Mouse (Mus musculus) cerebellum, adult 11-12 months (tissue): ENCODE measurements around the gene Cerk.
"Not testable (repeated sequence)": the region's sequence is repeated elsewhere in the genome, so short reads cannot be mapped to it uniquely, and the experiment has no call there.

ENCODE experiments used
- DNase-seq: peaks from one replicate; pipeline ENCODE4 v3.0.0; 2022

Cerk gene

GRCm38 (mm10) chr15:86205300-86205699, 19.4 kb upstream of the Cerk start:
- no peak for DNase-seq

GRCm38 (mm10) chr15:86203942-86204561, 18.1 kb upstream of the Cerk start:
- no peak for DNase-seq

GRCm38 (mm10) chr15:86203292-86203793, 17.4 kb upstream of the Cerk start:
- DNase-seq, result no peak

GRCm38 (mm10) chr15:86202640-86203039, 16.7 kb upstream of the Cerk start:
- no peak for DNase-seq

GRCm38 (mm10) chr15:86201696-86202330, 15.9 kb upstream of the Cerk start:
- DNase-seq, result no peak

GRCm38 (mm10) chr15:86201095-86201494, 15.2 kb upstream of the Cerk start:
- no peak for DNase-seq

- DNase-seq, result no peak
These were observed 14.2 kb upstream of the Cerk start for GRCm38 (mm10) chr15:86200169-86200568.

GRCm38 (mm10) chr15:86199482-86199881, 13.5 kb upstream of the Cerk start:
- DNase-seq, result no peak

- DNase-seq, result no peak
These were observed 13.1 kb upstream of the Cerk start for GRCm38 (mm10) chr15:86199052-86199451.

- not testable (repeated sequence) for DNase-seq
These were observed 8.9 kb upstream of the Cerk start for GRCm38 (mm10) chr15:86194676-86195453.

- DNase-seq, result no peak
These were observed 6.0 kb upstream of the Cerk start for GRCm38 (mm10) chr15:86191933-86192332.

- no peak for DNase-seq
These were observed 5.6 kb upstream of the Cerk start for GRCm38 (mm10) chr15:86191505-86191904.

- DNase-seq, result no peak
These were observed 4.4 kb upstream of the Cerk start for GRCm38 (mm10) chr15:86190387-86190786.

GRCm38 (mm10) chr15:86188746-86189470, 3.0 kb upstream of the Cerk start:
- DNase-seq, result peak; percentile 87

GRCm38 (mm10) chr15:86188186-86188585, 2.2 kb upstream of the Cerk start:
- peak; percentile 62 for DNase-seq

- DNase-seq, result peak; percentile 61
These were observed 745 bp upstream of the Cerk start for GRCm38 (mm10) chr15:86186686-86187085.

GRCm38 (mm10) chr15:86184851-86185688, 871 bp downstream of the Cerk start:
- peak; percentile 71 for DNase-seq

- peak; percentile 38 for DNase-seq
These were observed 1.9 kb downstream of the Cerk start for GRCm38 (mm10) chr15:86184071-86184470.

GRCm38 (mm10) chr15:86183484-86183883, 2.5 kb downstream of the Cerk start:
- peak; percentile 30 for DNase-seq

- DNase-seq, result peak; percentile 63
These were observed 3.3 kb downstream of the Cerk start for GRCm38 (mm10) chr15:86182646-86183045.

- peak; percentile 48 for DNase-seq
These were observed 4.0 kb downstream of the Cerk start for GRCm38 (mm10) chr15:86181941-86182439.

GRCm38 (mm10) chr15:86181321-86181720, 4.6 kb downstream of the Cerk start:
- DNase-seq, result not testable (repeated sequence)
